Mouse (Mus musculus): ENCODE measurements around the gene Aldh3b2. TPM values are rescaled to one million over a fixed set of nuclear protein-coding genes. Genes with fewer than 3 reads are reported as not detected.
A peak's percentile ranks its signal among the peaks of the same experiment; 100 is the strongest.

Aldh3b2 gene
- polyA plus RNA-seq, 1 experiment from 2014 or later: 11.7 TPM

GRCm38 (mm10) chr19:3927989-3928388 is 44.1 kb upstream of the Aldh3b2 start:
- Histone ChIP-seq H3K9ac (replicated peaks; ENCODE audit: low read depth, low read length) (no peak overlapping the region), H3K9me3 (ENCODE audit: control insufficient read depth, low read depth, low read length) (no peaks in the 10 kb centered on the region), H3K4me3 (ENCODE audit: low read depth, low read length) (no peak overlapping the region), H3K4me2 (replicated peaks; ENCODE audit: low read depth, low read length) (no peak overlapping the region), H3K27me3 (ENCODE audit: control insufficient read depth, insufficient read depth, low read length) (no peaks in the 10 kb centered on the region), H3K27ac (ENCODE audit: low read length) (no peak overlapping the region), H3K36me3 (ENCODE audit: control insufficient read depth, insufficient read depth, low read length) (no peaks in the 10 kb centered on the region), H3K4me1 (ENCODE audit: control insufficient read depth, insufficient read depth, low read length) (peaks cover 18% of the 10 kb centered on the region)
- 85% methylated on average over 4 of the region's 4 CpGs for WGBS
- ATAC-seq (ENCODE audit: insufficient number of reproducible peaks, insufficient read depth, low FRiP score, low read depth): no peak

- H3K4me3 ChIP-seq (ENCODE audit: low read depth, low read length): no peak overlapping the region
- H3K27ac ChIP-seq (ENCODE audit: low read length): no peak overlapping the region; the same call in 1 of the 2 replicates
- H3K9ac ChIP-seq (replicated peaks; ENCODE audit: low read depth, low read length): no peak overlapping the region
- H3K27me3 ChIP-seq (ENCODE audit: control insufficient read depth, insufficient read depth, low read length): no peaks in the 10 kb centered on the region
- H3K4me2 ChIP-seq (replicated peaks; ENCODE audit: low read depth, low read length): no peak overlapping the region
- no peak for ATAC-seq (ENCODE audit: insufficient number of reproducible peaks, insufficient read depth, low FRiP score, low read depth)
- H3K9me3 ChIP-seq (ENCODE audit: control insufficient read depth, low read depth, low read length): no peaks in the 10 kb centered on the region
- 81% methylated on average over 4 of the region's 4 CpGs for WGBS
- no peaks in the 10 kb centered on the region for H3K36me3 ChIP-seq (ENCODE audit: control insufficient read depth, insufficient read depth, low read length)
- H3K4me1 ChIP-seq (ENCODE audit: control insufficient read depth, insufficient read depth, low read length): peaks cover 18% of the 10 kb centered on the region
Measured at GRCm38 (mm10) chr19:3928779-3929178, 43.3 kb upstream of the Aldh3b2 start.

- no peak within 1 kb of the TSS for H3K9ac ChIP-seq (replicated peaks; ENCODE audit: low read depth, low read length)
- H3K4me1 ChIP-seq (ENCODE audit: control insufficient read depth, insufficient read depth, low read length): peaks cover 18% of the 10 kb centered on the region
- H3K36me3 ChIP-seq (ENCODE audit: control insufficient read depth, insufficient read depth, low read length): no peaks in the 10 kb centered on the region
- 46% methylated on average over 12 of the region's 12 CpGs for WGBS
- H3K4me3 ChIP-seq (ENCODE audit: low read depth, low read length): no peak within 1 kb of the TSS
- no peak within 1 kb of the TSS for H3K4me2 ChIP-seq (replicated peaks; ENCODE audit: low read depth, low read length)
- ATAC-seq (ENCODE audit: insufficient number of reproducible peaks, insufficient read depth, low FRiP score, low read depth): peak; percentile 59; the same call in 1 of the 2 replicates
- no peaks in the 10 kb centered on the region for H3K9me3 ChIP-seq (ENCODE audit: control insufficient read depth, low read depth, low read length)
- no peaks in the 10 kb centered on the region for H3K27me3 ChIP-seq (ENCODE audit: control insufficient read depth, insufficient read depth, low read length)
- peak within 1 kb of the TSS; percentile 59; the same call in 1 of the 2 replicates for H3K27ac ChIP-seq (ENCODE audit: low read length)
Measured at GRCm38 (mm10) chr19:3929211-3929941, 42.8 kb upstream of the Aldh3b2 start, which contains the start of gene Aldh3b1. Aldh3b1 (minus strand) TSS chr19:3929808.

- Histone ChIP-seq H3K4me3 (ENCODE audit: low read depth, low read length) (no peak overlapping the region), H3K36me3 (ENCODE audit: control insufficient read depth, insufficient read depth, low read length) (no peaks in the 10 kb centered on the region), H3K27me3 (ENCODE audit: control insufficient read depth, insufficient read depth, low read length) (no peaks in the 10 kb centered on the region), H3K4me2 (replicated peaks; ENCODE audit: low read depth, low read length) (no peak overlapping the region), H3K9me3 (ENCODE audit: control insufficient read depth, low read depth, low read length) (no peaks in the 10 kb centered on the region), H3K4me1 (ENCODE audit: control insufficient read depth, insufficient read depth, low read length) (peaks cover 20% of the 10 kb centered on the region), H3K27ac (ENCODE audit: low read length) (peak overlapping the region; percentile 59; the same call in 1 of the 2 replicates), H3K9ac (replicated peaks; ENCODE audit: low read depth, low read length) (no peak overlapping the region)
- no peak for ATAC-seq (ENCODE audit: insufficient number of reproducible peaks, insufficient read depth, low FRiP score, low read depth)
- whole genome bisulfite sequencing: 62% methylated on average over 21 of the region's 21 CpGs
Measured at GRCm38 (mm10) chr19:3930262-3931057, 41.7 kb upstream of the Aldh3b2 start.

- WGBS: 90% methylated on average over 9 of the region's 9 CpGs
- H3K27me3 ChIP-seq (ENCODE audit: control insufficient read depth, insufficient read depth, low read length): no peaks in the 10 kb centered on the region
- no peak for ATAC-seq (ENCODE audit: insufficient number of reproducible peaks, insufficient read depth, low FRiP score, low read depth)
- H3K9ac ChIP-seq (replicated peaks; ENCODE audit: low read depth, low read length): no peak overlapping the region
- no peaks in the 10 kb centered on the region for H3K9me3 ChIP-seq (ENCODE audit: control insufficient read depth, low read depth, low read length)
- peaks cover 27% of the 10 kb centered on the region for H3K4me1 ChIP-seq (ENCODE audit: control insufficient read depth, insufficient read depth, low read length)
- H3K36me3 ChIP-seq (ENCODE audit: control insufficient read depth, insufficient read depth, low read length): no peaks in the 10 kb centered on the region
- no peak overlapping the region for H3K4me2 ChIP-seq (replicated peaks; ENCODE audit: low read depth, low read length)
- H3K27ac ChIP-seq (ENCODE audit: low read length): no peak overlapping the region
- H3K4me3 ChIP-seq (ENCODE audit: low read depth, low read length): no peak overlapping the region
Measured at GRCm38 (mm10) chr19:3931716-3932115, 40.4 kb upstream of the Aldh3b2 start.

DNA sequence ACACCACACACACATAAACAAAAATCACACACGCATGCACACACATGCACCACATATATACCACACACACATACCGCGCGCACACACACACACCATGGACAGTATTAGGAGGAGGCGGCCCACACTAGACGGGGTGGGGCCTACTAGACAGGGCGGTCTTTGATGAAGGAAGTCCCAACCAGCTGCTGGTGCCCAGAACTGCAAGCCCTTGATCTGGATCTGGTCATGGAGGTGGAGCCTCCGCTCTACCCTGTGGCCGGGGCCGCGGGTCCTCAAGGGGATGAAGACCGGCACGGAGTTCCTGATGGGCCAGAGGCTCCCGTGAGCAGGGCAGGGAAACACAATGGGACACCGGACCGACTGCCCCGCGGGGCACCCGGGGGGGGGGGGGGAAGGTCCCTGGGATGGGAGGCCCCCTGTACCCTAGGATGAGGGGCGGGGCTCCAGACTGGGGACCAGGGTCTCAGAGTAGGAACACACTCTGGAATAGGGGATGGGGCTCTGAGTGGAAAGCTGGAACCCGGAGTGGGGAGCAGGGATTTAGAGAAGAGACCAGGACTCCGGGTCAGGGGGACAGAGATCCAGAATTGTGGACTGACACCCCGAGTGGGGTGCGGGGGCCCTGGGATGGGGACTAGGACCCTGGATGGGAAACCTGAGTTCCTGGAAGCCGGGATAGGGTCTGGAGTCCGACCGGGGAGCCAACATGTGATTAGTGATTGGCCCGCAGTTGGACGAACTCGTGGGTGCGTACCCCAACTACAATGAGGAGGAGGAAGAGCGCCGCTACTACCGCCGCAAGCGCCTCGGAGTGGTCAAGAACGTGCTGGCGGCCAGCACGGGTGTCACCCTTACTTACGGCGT is 36.9 kb upstream of the Aldh3b2 start, which contains the start of gene Unc93b1:
TSS of gene Unc93b1 (plus strand) at position 155 of the 864 bp plus-strand sequence.
- ATAC-seq (ENCODE audit: insufficient number of reproducible peaks, insufficient read depth, low FRiP score, low read depth): peak; percentile 84
- H3K36me3 ChIP-seq (ENCODE audit: control insufficient read depth, insufficient read depth, low read length): no peaks in the 10 kb centered on the region
- H3K9me3 ChIP-seq (ENCODE audit: control insufficient read depth, low read depth, low read length): no peaks in the 10 kb centered on the region
- peak within 1 kb of the TSS; percentile 48 for H3K4me3 ChIP-seq (ENCODE audit: low read depth, low read length)
- H3K9ac ChIP-seq (replicated peaks; ENCODE audit: low read depth, low read length): peak within 1 kb of the TSS; percentile 36; the same call in 1 of the 2 replicates
- 7% methylated on average over 42 of the region's 42 CpGs for WGBS
- peak within 1 kb of the TSS; percentile 78 for H3K4me2 ChIP-seq (replicated peaks; ENCODE audit: low read depth, low read length)
- no peaks in the 10 kb centered on the region for H3K27me3 ChIP-seq (ENCODE audit: control insufficient read depth, insufficient read depth, low read length)
- H3K27ac ChIP-seq (ENCODE audit: low read length): 0 out of 2 replicates have a peak within 1 kb of the TSS, but pooled peaks have one; percentile 3
- H3K4me1 ChIP-seq (ENCODE audit: control insufficient read depth, insufficient read depth, low read length): peaks cover 14% of the 10 kb centered on the region; the same call in 1 of the 2 replicates

DNA sequence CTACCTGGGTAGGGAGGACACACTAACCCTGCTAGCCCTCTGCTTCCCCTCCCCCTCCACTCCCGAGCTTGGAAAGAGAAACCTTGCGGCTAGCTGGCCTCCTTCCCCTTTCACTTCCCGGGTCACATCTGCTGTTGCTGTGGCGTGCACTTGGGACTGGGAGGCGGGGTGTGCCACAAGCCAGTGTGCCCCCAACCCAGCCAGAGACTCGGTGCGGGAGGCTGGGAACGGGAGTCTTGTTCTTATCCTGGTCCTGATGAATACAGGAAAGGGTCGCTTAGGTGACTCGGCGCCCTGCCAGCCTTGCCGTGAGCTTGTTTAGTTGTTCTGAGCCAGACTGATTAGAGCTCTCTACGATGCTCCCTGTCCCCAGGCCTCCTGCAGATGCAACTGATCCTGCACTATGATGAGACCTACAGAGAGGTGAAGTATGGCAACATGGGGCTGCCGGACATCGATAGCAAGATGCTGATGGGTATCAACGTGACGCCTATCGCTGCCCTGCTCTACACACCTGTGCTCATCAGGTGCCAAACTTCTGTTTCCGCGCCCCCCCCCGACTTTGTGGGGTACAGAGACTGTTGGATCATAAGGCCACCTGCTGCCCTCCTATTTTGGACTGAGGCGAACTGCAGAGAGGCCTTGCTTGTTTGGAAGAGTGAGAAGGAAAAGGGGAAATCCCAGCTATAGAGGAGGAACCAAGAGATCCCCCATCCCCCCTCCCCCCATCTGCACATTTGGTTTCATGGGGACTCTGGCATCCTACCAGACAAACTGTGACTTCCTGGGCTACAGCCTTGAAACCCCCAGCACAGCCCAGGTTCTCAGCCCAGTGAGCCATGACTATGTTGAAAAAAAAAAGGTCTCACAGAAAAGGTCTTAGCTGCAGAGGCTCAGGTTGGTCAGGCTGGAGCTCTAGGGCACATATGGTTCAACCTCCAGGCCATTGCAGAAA is 36.0 kb upstream of the Aldh3b2 start:
- 0 out of 2 replicates have a peak, but pooled peaks have one; percentile 16 for ATAC-seq (ENCODE audit: insufficient number of reproducible peaks, insufficient read depth, low FRiP score, low read depth)
- H3K27ac ChIP-seq (ENCODE audit: low read length): 0 out of 2 replicates have a peak overlapping the region, but pooled peaks have one; percentile 3
- peak overlapping the region; percentile 36; the same call in 1 of the 2 replicates for H3K9ac ChIP-seq (replicated peaks; ENCODE audit: low read depth, low read length)

More for the DNA sequence above, 36.0 kb upstream of the Aldh3b2 start:
- Histone ChIP-seq H3K4me2 (replicated peaks; ENCODE audit: low read depth, low read length) (peak overlapping the region; percentile 78), H3K36me3 (ENCODE audit: control insufficient read depth, insufficient read depth, low read length) (no peaks in the 10 kb centered on the region), H3K27me3 (ENCODE audit: control insufficient read depth, insufficient read depth, low read length) (no peaks in the 10 kb centered on the region), H3K9me3 (ENCODE audit: control insufficient read depth, low read depth, low read length) (no peaks in the 10 kb centered on the region), H3K4me3 (ENCODE audit: low read depth, low read length) (peak overlapping the region; percentile 48), H3K4me1 (ENCODE audit: control insufficient read depth, insufficient read depth, low read length) (peaks cover 9% of the 10 kb centered on the region; the same call in 1 of the 2 replicates)
- WGBS: 7% methylated on average over 22 of the region's 22 CpGs

Data from stomach, embryonic 14.5 days (tissue).